20 mouse cellular contexts compared by ENCODE assay signal in genomic region chr1:189047918-189048317, GRCm38 (mm10). TPM values are rescaled to one million over a fixed set of nuclear protein-coding genes. Genes with fewer than 3 reads are reported as not detected.
DNase-seq lines count a peak whose midpoint lies in the region; ATAC-seq and TF ChIP-seq lines count a peak whose summit lies in the region.
"Had no signal": no experiment of that assay in that cellular context is flagged by ENCODE, and none has a peak within 500 bp of the region (broad histone marks: within the 10 kb centered on the region; RNA-seq: fewer than 3 reads in every experiment).

No protein-coding gene starts in this region.

- ATAC-seq in forebrain, embryonic 16.5 days, result no peak
- no peak for ATAC-seq in forebrain, embryonic 12.5 days (ENCODE audit: low FRiP score)
- ATAC-seq: hindbrain, postnatal 0 days had no signal

- peak overlapping the region; percentile 2; the same call in 1 of the 2 replicates for H3K27ac ChIP-seq in forebrain, embryonic 16.5 days (ENCODE audit: low read length)
- H3K27ac ChIP-seq in forebrain, embryonic 12.5 days, result no peak overlapping the region
- H3K27ac ChIP-seq in layer of hippocampus, adult 2 months, result peak overlapping the region; percentile 56; the same call in 1 of the 2 replicates
- H3K27ac ChIP-seq: embryonic facial prominence, embryonic 15.5 days; heart, adult 2 months; hindbrain, embryonic 13.5 days; hindbrain, postnatal 0 days had no signal

- H3K4me3 ChIP-seq in forebrain, embryonic 16.5 days (replicated peaks; ENCODE audit: low read length), result no peak overlapping the region
- no peak overlapping the region for H3K4me3 ChIP-seq in forebrain, embryonic 12.5 days (replicated peaks)
- H3K4me3 ChIP-seq in layer of hippocampus, adult 2 months, result no peak overlapping the region
- H3K4me3 ChIP-seq: embryonic facial prominence, embryonic 15.5 days; erythroblast, embryonic 14.5 days; heart, adult 2 months; hindbrain, embryonic 13.5 days had no signal

- WGBS in forebrain, embryonic 16.5 days, result 65% methylated on average over 3 of the region's 3 CpGs
- 84% methylated on average over 3 of the region's 3 CpGs for WGBS in forebrain, embryonic 12.5 days

- 0 out of 2 replicates have a peak, but pooled peaks cover 3% of the 10 kb centered on the region for H3K4me1 ChIP-seq in forebrain, embryonic 16.5 days (replicated peaks; ENCODE audit: control insufficient read depth, insufficient read depth, low read length)
- no peaks in the 10 kb centered on the region for H3K4me1 ChIP-seq in forebrain, embryonic 12.5 days
- H3K4me1 ChIP-seq: embryonic facial prominence, embryonic 15.5 days; hindbrain, embryonic 13.5 days had no signal

- no peaks in the 10 kb centered on the region for H3K9me3 ChIP-seq in forebrain, embryonic 16.5 days (ENCODE audit: control insufficient read depth, low read length)
- H3K9me3 ChIP-seq in forebrain, embryonic 12.5 days, result no peaks in the 10 kb centered on the region
- H3K9me3 ChIP-seq: embryonic facial prominence, embryonic 15.5 days; hindbrain, embryonic 13.5 days had no signal

- H3K9ac ChIP-seq in forebrain, embryonic 16.5 days (replicated peaks; ENCODE audit: low read depth, low read length), result no peak overlapping the region
- H3K9ac ChIP-seq in forebrain, embryonic 12.5 days, result no peak overlapping the region
- H3K9ac ChIP-seq: embryonic facial prominence, embryonic 15.5 days; hindbrain, embryonic 13.5 days had no signal

- H3K27me3 ChIP-seq in forebrain, embryonic 16.5 days (replicated peaks; ENCODE audit: control insufficient read depth, insufficient read depth, low read length), result no peaks in the 10 kb centered on the region
- H3K27me3 ChIP-seq in forebrain, embryonic 12.5 days, result no peaks in the 10 kb centered on the region
- H3K27me3 ChIP-seq: embryonic facial prominence, embryonic 15.5 days; hindbrain, embryonic 13.5 days had no signal

- no peak for DNase-seq in layer of hippocampus, adult 2 months (ENCODE audit: low spot score in 2 of 2)
- DNase-seq in layer of hippocampus, postnatal 10 days (ENCODE audit: low spot score in 2 of 2), result no peak
- DNase-seq in testis, postnatal 14 days (ENCODE audit: low spot score), result peak; percentile 30
- DNase-seq in testis, postnatal 10 days (ENCODE audit: low spot score), result no peak
- no peak for DNase-seq in kidney, adult 18-20 months
- DNase-seq: adrenal gland, postnatal 14 days; cerebellum, adult 11-12 months; cerebellum, adult 9-10 months; embryo, embryonic 11 days; gastrocnemius, postnatal 10 days; heart, adult 2 months; heart, postnatal 10 days; heart, postnatal 4 days; kidney, adult 11 months had no signal

- no peak overlapping the region for H3K4me2 ChIP-seq in forebrain, embryonic 16.5 days (ENCODE audit: low read length)
- H3K4me2 ChIP-seq in forebrain, embryonic 12.5 days, result no peak overlapping the region
- H3K4me2 ChIP-seq: embryonic facial prominence, embryonic 15.5 days; hindbrain, embryonic 13.5 days had no signal

- no peaks in the 10 kb centered on the region for H3K36me3 ChIP-seq in forebrain, embryonic 16.5 days (ENCODE audit: control insufficient read depth, insufficient read depth)
- H3K36me3 ChIP-seq in forebrain, embryonic 12.5 days (replicated peaks), result no peaks in the 10 kb centered on the region
- H3K36me3 ChIP-seq: embryonic facial prominence, embryonic 15.5 days; hindbrain, embryonic 13.5 days had no signal

- no peak for TF ChIP-seq CTCF in layer of hippocampus, adult 2 months (conservative IDR thresholded peaks at IDR 0.05)

RNA-seq across cellular contexts. Expression of gene Kctd3, which starts 40.3 kb away (rescaled TPM):
- 43.9 and 46.7 TPM in 2 replicates for polyA plus RNA-seq in forebrain, embryonic 16.5 days (2015; fragmentation: Nextera tagmentation; extraction: Ambion mirVana)
- 37.9 and 39.4 TPM in 2 replicates for polyA plus RNA-seq in forebrain, embryonic 12.5 days (2016; fragmentation: Nextera tagmentation; extraction: Ambion mirVana)
- total RNA-seq in layer of hippocampus, adult 2 months (2021), result 10 to 100 TPM; 83.9 to 84.8 TPM
- 100 to 1,000 TPM; 104 to 113 TPM for total RNA-seq in layer of hippocampus, postnatal 10 days (2021)
